Mouse (Mus musculus) intestine, embryonic 15.5 days (tissue): Measurements from ENCODE around the gene Cdc42bpg. TPM values are rescaled to one million over a fixed set of nuclear protein-coding genes. Genes with fewer than 3 reads are reported as not detected.

ENCODE experiments used
- ATAC-seq: fragments of 200-750 bp; cut with Nextera tagmentation; 2 replicates; pipeline ENCODE4 v1.8.0; 2017; ENCODE audit warnings: moderate TSS enrichment, moderate library complexity
- H3K27ac ChIP-seq: fragments of 300-500 bp; sonication (generic); 2 replicates; pipeline ENCODE4 v1.5.1; 2015; ENCODE audit warnings: mild to moderate bottlenecking, inconsistent platforms
- H3K27me3 ChIP-seq: fragments of 300-500 bp; sonication (generic); replicated peaks from 2 replicates; pipeline ENCODE4 v1.6.1; 2015; ENCODE audit warnings: inconsistent platforms
- H3K36me3 ChIP-seq: fragments of 300-500 bp; sonication (generic); 2 replicates; pipeline ENCODE4 v1.6.1; 2015; ENCODE audit warnings: inconsistent platforms
- H3K4me1 ChIP-seq: fragments of 300-500 bp; sonication (generic); replicated peaks from 2 replicates; pipeline ENCODE4 v1.6.1; 2015; ENCODE audit warnings: inconsistent platforms
- H3K4me2 ChIP-seq: fragments of 300-500 bp; sonication (generic); replicated peaks from 2 replicates; pipeline ENCODE4 v1.6.1; 2015; ENCODE audit warnings: mild to moderate bottlenecking, inconsistent platforms
- H3K4me3 ChIP-seq: fragments of 300-500 bp; sonication (generic); replicated peaks from 2 replicates; pipeline ENCODE4 v1.5.1; 2015; ENCODE audit warnings: inconsistent platforms
- H3K9ac ChIP-seq: fragments of 300-500 bp; sonication (generic); 2 replicates; pipeline ENCODE4 v1.6.1; 2015; ENCODE audit warnings: inconsistent platforms
- H3K9me3 ChIP-seq: fragments of 300-500 bp; sonication (generic); 2 replicates; pipeline ENCODE4 v1.6.1; 2016; ENCODE audit warnings: inconsistent platforms
- WGBS: fragments of 180-500 bp; shearing (Covaris S2); methylation state at CpG from one replicate; pipeline ENCODE4 v1.1.7; 2015; 5-methylcytosine and 5-hydroxymethylcytosine counted together
- polyA plus RNA-seq: library from polyadenylated mRNA; unstranded; fragments of >200 nt; fragmentation: Nextera tagmentation; extraction: Ambion mirVana; gene quantifications from 2 replicates; pipeline ENCODE4 v1.2.1, GENCODE M21; 2015

Cdc42bpg gene
- polyA plus RNA-seq, 1 experiment from 2014 or later = 1.0 TPM

DNA sequence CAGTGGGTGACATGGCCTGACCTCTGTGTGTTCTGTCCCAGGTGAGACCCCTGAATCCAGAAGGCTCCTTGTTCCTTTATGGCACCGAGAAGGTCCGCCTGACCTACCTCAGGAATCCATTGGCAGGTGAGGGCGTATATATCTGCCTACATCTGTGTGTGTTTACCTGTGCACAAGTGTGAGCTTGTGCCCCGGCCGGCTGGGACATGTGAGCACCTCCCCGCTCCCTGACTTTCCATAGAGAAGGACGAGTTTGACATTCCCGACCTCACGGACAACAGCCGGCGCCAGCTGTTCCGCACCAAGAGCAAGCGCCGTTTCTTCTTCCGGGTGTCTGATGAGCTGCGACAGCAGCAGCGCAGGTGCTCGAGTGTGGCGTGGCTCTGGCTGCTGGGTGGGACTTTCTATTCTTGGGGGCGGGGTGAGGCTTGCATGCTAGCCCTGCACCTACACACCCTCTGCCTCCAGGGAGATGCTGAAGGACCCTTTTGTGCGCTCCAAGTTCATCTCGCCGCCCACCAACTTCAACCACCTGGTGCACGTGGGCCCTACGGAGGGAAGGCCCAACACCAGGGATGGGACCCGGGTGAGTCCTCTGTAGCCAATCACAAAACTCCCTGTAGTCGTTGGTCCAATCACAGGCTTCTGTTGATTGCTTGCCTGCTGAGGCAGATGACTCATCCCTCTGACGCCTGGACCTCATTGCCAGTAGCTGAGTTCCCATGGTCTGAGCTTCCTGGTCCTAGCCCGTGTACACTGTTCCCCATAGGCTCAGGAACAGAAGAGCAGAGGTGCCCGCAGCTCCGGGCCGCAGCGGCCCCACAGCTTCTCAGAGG lies 15.7 kb downstream of the Cdc42bpg start:
- H3K27me3 ChIP-seq = no peaks in the 10 kb centered on the region
- peak; percentile 75 for ATAC-seq
- H3K9ac ChIP-seq = no peak overlapping the region
- H3K4me3 ChIP-seq = no peak overlapping the region
- H3K4me1 ChIP-seq = 0 out of 2 replicates have a peak, but pooled peaks cover 3% of the 10 kb centered on the region
- no peaks in the 10 kb centered on the region for H3K9me3 ChIP-seq
- no peak overlapping the region for H3K27ac ChIP-seq
- H3K4me2 ChIP-seq = 0 out of 2 replicates have a peak overlapping the region, but pooled peaks have one; percentile 2
- WGBS = 69% methylated on average over 33 of the region's 33 CpGs
- H3K36me3 ChIP-seq = peaks cover 32% of the 10 kb centered on the region

DNA sequence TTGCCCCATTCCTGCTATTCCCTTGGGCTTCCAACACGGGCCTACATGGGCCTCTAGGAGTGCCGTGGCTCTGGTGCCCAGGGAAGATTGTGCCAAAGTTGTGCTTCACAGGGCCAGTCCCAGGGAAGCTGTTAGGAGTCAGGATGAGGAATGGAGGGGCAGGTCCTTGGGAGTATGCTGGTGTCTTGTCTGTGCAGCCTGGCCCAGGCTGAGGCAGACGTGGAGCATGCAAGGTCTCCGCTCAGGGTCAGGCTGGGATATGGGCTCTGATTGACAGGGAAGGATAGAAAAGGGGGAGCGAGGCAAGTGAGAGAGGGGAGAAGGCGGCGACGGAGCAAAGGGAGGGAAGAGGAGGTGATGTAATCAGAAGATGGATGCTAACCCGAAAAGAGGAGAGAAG lies 18.5 kb downstream of the Cdc42bpg start:
- Histone ChIP-seq H3K4me1 (0 out of 2 replicates have a peak, but pooled peaks cover 3% of the 10 kb centered on the region), H3K4me3 (no peak overlapping the region), H3K9ac (no peak overlapping the region), H3K27me3 (no peaks in the 10 kb centered on the region), H3K27ac (no peak overlapping the region), H3K9me3 (no peaks in the 10 kb centered on the region), H3K36me3 (peaks cover 20% of the 10 kb centered on the region), H3K4me2 (no peak overlapping the region)
- WGBS = 80% methylated on average over 9 of the region's 9 CpGs
- ATAC-seq = no peak

GRCm38 (mm10) chr19:6331178-6331577 lies 24.9 kb downstream of the Cdc42bpg start:
- peaks cover 15% of the 10 kb centered on the region for H3K4me1 ChIP-seq
- no peaks in the 10 kb centered on the region for H3K9me3 ChIP-seq
- 0 out of 2 replicates have a peak overlapping the region, but pooled peaks have one; percentile 21 for H3K9ac ChIP-seq
- H3K27ac ChIP-seq = no peak overlapping the region
- no peaks in the 10 kb centered on the region for H3K36me3 ChIP-seq
- no peaks in the 10 kb centered on the region for H3K27me3 ChIP-seq
- H3K4me2 ChIP-seq = peak overlapping the region; percentile 46
- H3K4me3 ChIP-seq = no peak overlapping the region
- no peak for ATAC-seq
- 61% methylated on average over 5 of the region's 5 CpGs for WGBS

GRCm38 (mm10) chr19:6331719-6332516 lies 25.7 kb downstream of the Cdc42bpg start:
- 22% methylated on average over 13 of the region's 13 CpGs for WGBS
- ATAC-seq = no peak
- Histone ChIP-seq H3K4me1 (peaks cover 23% of the 10 kb centered on the region), H3K27ac (no peak overlapping the region), H3K9me3 (no peaks in the 10 kb centered on the region), H3K36me3 (0 out of 2 replicates have a peak, but pooled peaks cover under 1% of the 10 kb centered on the region), H3K27me3 (no peaks in the 10 kb centered on the region), H3K4me3 (no peak overlapping the region), H3K9ac (peak overlapping the region; percentile 34), H3K4me2 (peak overlapping the region; percentile 46)

GRCm38 (mm10) chr19:6333761-6334595 lies 27.7 kb downstream of the Cdc42bpg start:
- ATAC-seq = peak; percentile 26
- H3K4me2 ChIP-seq = peak overlapping the region; percentile 76
- H3K27ac ChIP-seq = peak overlapping the region; percentile 80
- H3K27me3 ChIP-seq = no peaks in the 10 kb centered on the region
- H3K4me3 ChIP-seq = peak overlapping the region; percentile 89; the same call in 1 of the 2 replicates
- WGBS = 55% methylated on average over 9 of the region's 9 CpGs
- peaks cover 20% of the 10 kb centered on the region for H3K36me3 ChIP-seq
- H3K9ac ChIP-seq = peak overlapping the region; percentile 27
- no peaks in the 10 kb centered on the region for H3K9me3 ChIP-seq
- H3K4me1 ChIP-seq = peaks cover 27% of the 10 kb centered on the region

DNA sequence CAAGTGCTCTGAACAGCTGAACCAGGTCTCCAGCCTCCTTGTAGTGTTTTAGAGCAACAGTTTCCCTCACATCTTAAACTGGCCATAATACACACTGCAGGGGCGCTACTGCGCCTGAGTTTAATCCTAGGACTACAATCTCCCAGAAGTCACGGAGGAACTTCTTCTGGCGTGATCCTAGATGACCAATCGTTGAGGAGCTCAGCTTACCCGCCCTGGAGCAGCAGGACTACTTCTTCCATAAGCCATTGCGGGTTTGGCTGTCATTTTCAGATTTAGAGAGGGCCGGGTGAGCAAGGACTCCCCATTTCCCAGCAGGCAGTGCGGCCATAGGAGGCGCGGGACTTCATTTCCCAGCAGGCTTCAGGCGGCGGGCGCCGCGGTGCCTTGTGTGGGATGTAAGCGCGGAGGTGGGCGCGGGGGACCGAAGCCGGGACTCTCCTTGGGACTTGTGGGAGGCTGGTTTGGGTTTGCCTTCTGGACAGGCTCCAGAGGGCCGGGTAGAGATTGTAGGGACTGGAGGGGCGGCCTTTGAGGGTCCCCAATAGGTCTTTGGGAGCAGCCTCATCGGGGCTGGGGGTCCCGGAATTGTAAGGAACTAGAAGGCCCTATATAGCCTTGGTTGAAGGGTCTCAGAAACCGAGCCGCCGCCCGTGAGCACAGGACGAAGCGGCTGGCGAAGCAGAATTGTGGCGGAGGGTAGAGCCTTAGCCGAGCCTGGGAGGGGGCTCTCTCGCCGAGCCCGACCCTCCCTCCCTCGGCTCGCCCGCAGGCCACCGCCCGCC lies 28.6 kb downstream of the Cdc42bpg start, which contains the start of gene Men1:
Gene Men1, plus strand, starts transcription at position 307 of the 785 bp plus-strand sequence.
- Histone ChIP-seq H3K9ac (peak within 1 kb of the TSS; percentile 91), H3K36me3 (peaks cover 29% of the 10 kb centered on the region), H3K27me3 (no peaks in the 10 kb centered on the region), H3K27ac (peak within 1 kb of the TSS; percentile 80), H3K4me2 (peak within 1 kb of the TSS; percentile 76), H3K4me3 (peak within 1 kb of the TSS; percentile 89), H3K4me1 (peaks cover 30% of the 10 kb centered on the region), H3K9me3 (no peaks in the 10 kb centered on the region)
- WGBS = under 1% methylated on average over 43 of the region's 43 CpGs
- peak; percentile 95 for ATAC-seq

DNA sequence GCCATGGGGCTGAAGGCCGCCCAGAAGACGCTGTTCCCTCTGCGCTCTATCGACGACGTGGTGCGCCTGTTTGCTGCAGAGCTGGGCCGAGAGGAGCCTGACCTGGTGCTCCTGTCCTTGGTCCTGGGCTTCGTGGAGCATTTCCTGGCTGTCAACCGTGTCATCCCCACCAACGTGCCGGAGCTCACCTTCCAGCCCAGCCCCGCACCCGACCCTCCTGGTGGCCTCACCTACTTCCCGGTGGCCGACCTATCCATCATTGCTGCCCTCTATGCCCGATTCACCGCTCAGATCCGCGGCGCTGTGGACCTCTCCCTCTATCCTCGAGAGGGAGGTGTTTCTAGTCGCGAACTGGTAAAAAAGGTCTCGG lies 29.2 kb downstream of the Cdc42bpg start:
- Histone ChIP-seq H3K27me3 (no peaks in the 10 kb centered on the region), H3K4me3 (peak overlapping the region; percentile 89), H3K36me3 (peaks cover 32% of the 10 kb centered on the region), H3K9me3 (no peaks in the 10 kb centered on the region), H3K4me2 (peak overlapping the region; percentile 76), H3K4me1 (peaks cover 35% of the 10 kb centered on the region), H3K9ac (peak overlapping the region; percentile 91), H3K27ac (peak overlapping the region; percentile 78)
- under 1% methylated on average over 25 of the region's 25 CpGs for WGBS
- peak; percentile 37 for ATAC-seq

DNA sequence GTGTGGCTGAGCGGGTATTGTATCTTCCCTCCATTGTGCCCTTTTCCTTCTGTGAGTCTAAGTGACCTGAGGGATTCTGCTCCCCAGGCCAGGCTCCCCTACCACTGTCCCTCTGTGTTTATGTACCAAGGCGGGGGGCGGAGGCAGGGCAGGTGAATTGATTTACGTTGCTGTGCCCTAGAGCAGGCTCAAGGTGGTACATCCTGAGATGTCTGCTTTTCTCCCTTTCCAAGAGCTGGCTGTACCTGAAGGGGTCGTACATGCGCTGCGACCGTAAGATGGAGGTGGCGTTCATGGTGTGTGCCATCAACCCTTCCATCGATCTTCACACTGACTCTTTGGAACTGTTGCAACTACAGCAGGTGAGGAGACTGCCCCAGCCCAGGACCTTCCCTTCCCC lies 30.7 kb downstream of the Cdc42bpg start:
- H3K4me2 ChIP-seq = peak overlapping the region; percentile 76
- H3K9me3 ChIP-seq = no peaks in the 10 kb centered on the region
- H3K36me3 ChIP-seq = peaks cover 32% of the 10 kb centered on the region
- no peaks in the 10 kb centered on the region for H3K27me3 ChIP-seq
- no peak overlapping the region for H3K27ac ChIP-seq
- no peak for ATAC-seq
- H3K4me3 ChIP-seq = peak overlapping the region; percentile 89; the same call in 1 of the 2 replicates
- peak overlapping the region; percentile 91; the same call in 1 of the 2 replicates for H3K9ac ChIP-seq
- WGBS = 89% methylated on average over 10 of the region's 10 CpGs
- H3K4me1 ChIP-seq = peaks cover 41% of the 10 kb centered on the region

DNA sequence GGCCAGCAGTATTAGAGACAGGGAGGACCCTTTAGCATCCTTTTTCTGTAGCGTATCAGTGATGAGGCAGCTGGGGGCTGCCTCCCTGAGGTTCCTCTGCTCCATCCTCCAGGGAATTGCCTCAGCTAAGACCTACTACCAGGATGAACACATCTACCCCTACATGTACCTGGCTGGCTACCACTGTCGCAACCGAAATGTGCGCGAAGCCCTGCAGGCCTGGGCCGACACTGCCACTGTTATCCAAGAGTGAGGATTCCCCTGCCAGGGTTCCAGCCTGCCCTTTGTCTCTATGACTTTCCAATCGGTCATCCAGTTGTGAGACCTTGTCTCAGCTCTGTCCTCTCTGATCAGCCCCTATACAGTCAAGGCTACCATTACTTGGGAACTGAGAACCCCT lies 31.9 kb downstream of the Cdc42bpg start:
- no peak overlapping the region; the same call in 1 of the 2 replicates for H3K4me3 ChIP-seq
- H3K9me3 ChIP-seq = no peaks in the 10 kb centered on the region
- H3K27me3 ChIP-seq = no peaks in the 10 kb centered on the region
- no peak overlapping the region for H3K9ac ChIP-seq
- WGBS = 96% methylated on average over 7 of the region's 7 CpGs
- peaks cover 42% of the 10 kb centered on the region for H3K4me1 ChIP-seq
- no peak for ATAC-seq
- H3K27ac ChIP-seq = no peak overlapping the region
- H3K36me3 ChIP-seq = peaks cover 32% of the 10 kb centered on the region
- H3K4me2 ChIP-seq = no peak overlapping the region

- Histone ChIP-seq H3K36me3 (peaks cover 32% of the 10 kb centered on the region), H3K9me3 (no peaks in the 10 kb centered on the region), H3K9ac (no peak overlapping the region), H3K4me3 (no peak overlapping the region), H3K27me3 (no peaks in the 10 kb centered on the region), H3K27ac (no peak overlapping the region), H3K4me1 (peaks cover 42% of the 10 kb centered on the region), H3K4me2 (no peak overlapping the region)
- WGBS = 89% methylated on average over 11 of the region's 11 CpGs
- no peak for ATAC-seq
These were observed 32.5 kb downstream of the Cdc42bpg start for GRCm38 (mm10) chr19:6338716-6339115.

GRCm38 (mm10) chr19:6339191-6339590 lies 32.9 kb downstream of the Cdc42bpg start:
- ATAC-seq = no peak
- H3K4me3 ChIP-seq = no peak overlapping the region
- no peak overlapping the region for H3K27ac ChIP-seq
- WGBS = 92% methylated on average over 6 of the region's 6 CpGs
- H3K9ac ChIP-seq = no peak overlapping the region
- H3K27me3 ChIP-seq = no peaks in the 10 kb centered on the region
- H3K4me2 ChIP-seq = no peak overlapping the region
- peaks cover 36% of the 10 kb centered on the region for H3K36me3 ChIP-seq
- no peaks in the 10 kb centered on the region for H3K9me3 ChIP-seq
- peaks cover 37% of the 10 kb centered on the region for H3K4me1 ChIP-seq
